Mouse (Mus musculus) ES-Bruce4 (cell line): ENCODE measurements around the gene Olfr1509.

ENCODE experiments used
- CTCF ChIP-seq: IDR thresholded peaks from one replicate; pipeline ENCODE4 v1.8.1; 2011; ENCODE audit warnings: low read depth, low read length
- EP300 ChIP-seq: IDR thresholded peaks from 2 replicates; pipeline ENCODE4 v1.6.1; 2011; ENCODE audit warnings: low read depth, low read length; ENCODE audit not compliant: insufficient read depth
- POLR2A ChIP-seq: IDR thresholded peaks from one replicate; pipeline ENCODE4 v1.8.1; 2011; ENCODE audit warnings: low read length; ENCODE audit not compliant: insufficient read depth

DNA sequence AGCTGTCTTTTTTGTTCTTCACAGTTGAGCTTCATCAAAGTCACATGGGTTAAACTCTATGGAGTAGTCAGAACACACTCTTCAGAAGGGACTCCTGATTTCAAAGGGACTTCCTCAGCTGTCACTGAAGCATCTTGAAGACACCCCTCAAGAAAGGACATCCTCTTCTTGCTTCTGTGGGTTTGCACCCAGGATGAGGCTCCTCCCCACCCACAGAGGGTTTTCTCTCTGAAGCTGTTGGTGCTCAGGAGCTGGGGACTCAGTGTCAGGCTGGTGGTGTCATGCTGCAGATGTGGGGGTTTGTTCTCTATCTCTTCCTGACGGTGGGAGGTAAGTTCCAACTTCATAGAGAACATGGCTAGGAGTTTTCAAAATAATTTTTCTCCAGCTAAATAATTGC lies 15.1 kb upstream of the Olfr1509 start:
- TF ChIP-seq CTCF, result no peak
- no peak for TF ChIP-seq POLR2A
- TF ChIP-seq EP300, result no peak
